Mouse (Mus musculus) adrenal gland (tissue): ENCODE data around the gene Lbp.

Source experiments
- intact Hi-C: fragments of 180-260 bp; cut with DNase I; formaldehyde crosslinking; loops from one replicate; pipeline ENCODE4 v1.15.1; 2025
- long read RNA-seq, 2 experiments: library from polyadenylated mRNA; unstranded; transcript quantifications; one replicate each; pipeline ENCODE4 v2.0.0; 2020; ENCODE audit warnings: borderline replicate concordance in 1 of 2; ENCODE audit not compliant: insufficient replicate concordance in 1 of 2

The Lbp gene
- long read RNA-seq, experiment 1, partial matches to known transcripts, result 1 of 6 reads
- long read RNA-seq, experiment 1, other reads (novel, unspliced or antisense), result 0 of 6 reads
- long read RNA-seq, experiment 2, transcript Lbp-201 (15 exons, 2,525 nt), result major isoform, 12 of 19 reads
- long read RNA-seq, experiment 2, partial matches to known transcripts, result 7 of 19 reads
- long read RNA-seq, experiment 2, other reads (novel, unspliced or antisense), result 0 of 19 reads

- intact Hi-C loops, result no loop called here
Measured at GRCm38 (mm10) chr2:158305948-158306695, at the start of gene Lbp. Lbp (plus strand) TSS chr2:158306493.

DNA sequence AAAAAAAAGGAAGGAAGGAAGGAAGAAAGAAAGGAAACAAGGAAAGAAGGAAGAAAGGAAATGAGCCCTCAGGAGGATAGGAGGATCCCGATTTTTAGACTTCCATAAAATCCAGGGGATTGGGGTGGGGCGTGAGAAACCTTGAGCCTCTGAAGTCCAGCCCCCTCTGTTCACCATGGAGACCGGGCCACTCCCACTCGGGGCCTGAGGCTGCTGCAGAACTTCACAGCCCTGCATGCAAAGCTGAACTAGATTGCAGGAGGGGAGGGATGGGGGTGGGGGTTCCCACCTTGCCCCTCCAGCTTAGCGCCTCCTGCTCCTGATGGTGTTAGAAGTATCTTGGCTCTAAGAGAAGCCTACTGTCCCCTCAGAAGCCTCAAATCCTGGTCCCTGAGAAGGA lies 49.4 kb upstream of the Lbp start:
- intact Hi-C loops, result loop anchor here (5.0 kb wide), 1 partner anchor 50 kb away; no protein-coding TSS in a partner anchor

DNA sequence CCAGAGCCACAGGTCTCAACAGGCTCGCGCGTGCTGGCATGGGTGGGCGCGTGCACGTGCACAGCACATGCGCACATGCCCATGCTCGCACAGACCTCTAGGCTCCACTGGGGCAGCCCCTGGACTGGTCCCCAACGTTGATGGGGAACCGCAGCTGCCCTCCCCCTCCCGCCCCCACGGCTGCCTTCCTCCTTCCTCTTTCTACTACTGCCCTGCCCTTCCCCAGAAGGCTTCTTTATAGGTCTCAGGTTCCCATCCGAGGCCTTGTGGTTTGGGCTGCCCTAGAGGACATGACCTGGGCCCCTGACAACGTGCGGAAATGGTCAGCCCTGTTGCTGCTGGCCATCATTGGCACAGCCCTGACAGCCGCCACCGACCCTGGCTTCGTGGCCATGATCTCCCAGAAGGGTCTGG lies 48.3 kb upstream of the Lbp start, which contains the start of gene Bpi:
TSS of gene Bpi (plus strand) at position 90 of the 414 bp plus-strand sequence.
- intact Hi-C loops, result loop anchor here (2.0 to 5.0 kb wide), 2 partner anchors 35 to 51 kb away; no protein-coding TSS in a partner anchor

- intact Hi-C loops, result loop anchor here (2.0 to 5.0 kb wide), 2 partner anchors 36 to 51 kb away; no protein-coding TSS in a partner anchor
Measured at GRCm38 (mm10) chr2:158258781-158259180, 47.5 kb upstream of the Lbp start.

DNA sequence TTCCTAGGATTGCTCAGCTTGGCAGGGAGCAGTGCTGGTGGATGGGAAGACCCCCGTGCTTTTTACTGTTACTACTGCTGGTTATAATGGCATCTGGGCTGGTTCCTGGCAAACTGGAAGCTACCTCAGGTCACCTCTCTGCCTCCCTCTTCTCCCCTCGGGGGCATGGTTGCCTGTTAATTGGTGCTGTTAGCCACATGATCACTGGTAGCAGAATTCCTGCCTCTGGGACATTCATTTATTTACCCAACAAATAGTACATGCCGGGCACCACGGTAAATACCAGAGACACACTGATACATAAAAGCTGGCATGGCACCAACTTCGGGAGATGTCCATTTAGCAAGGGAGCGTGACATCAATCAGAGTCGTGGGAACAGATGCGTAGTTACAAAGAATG lies 46.8 kb upstream of the Lbp start:
- intact Hi-C loops, result loop anchor here (2.0 to 5.0 kb wide), 2 partner anchors 37 to 52 kb away; no protein-coding TSS in a partner anchor

DNA sequence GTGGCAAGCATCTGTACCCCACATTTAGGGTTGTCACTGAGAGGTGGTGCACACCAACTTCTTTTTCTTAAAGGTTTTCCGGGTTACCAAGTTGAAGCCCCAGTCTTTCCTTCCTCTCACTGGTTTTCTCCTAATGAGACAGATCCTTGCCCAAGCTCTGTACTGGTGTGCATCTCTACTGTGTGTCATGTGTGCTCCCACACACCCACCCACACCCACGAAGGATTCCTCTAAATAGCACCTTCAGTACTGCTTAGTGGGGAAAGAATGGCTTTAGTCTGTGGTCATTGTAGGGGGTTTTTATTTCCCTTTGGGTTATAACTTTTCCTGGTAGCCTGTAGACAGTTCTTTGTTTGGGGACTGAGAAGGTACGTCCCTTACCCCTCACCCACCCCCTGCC lies 41.4 kb upstream of the Lbp start:
- intact Hi-C loops, result no loop called here

DNA sequence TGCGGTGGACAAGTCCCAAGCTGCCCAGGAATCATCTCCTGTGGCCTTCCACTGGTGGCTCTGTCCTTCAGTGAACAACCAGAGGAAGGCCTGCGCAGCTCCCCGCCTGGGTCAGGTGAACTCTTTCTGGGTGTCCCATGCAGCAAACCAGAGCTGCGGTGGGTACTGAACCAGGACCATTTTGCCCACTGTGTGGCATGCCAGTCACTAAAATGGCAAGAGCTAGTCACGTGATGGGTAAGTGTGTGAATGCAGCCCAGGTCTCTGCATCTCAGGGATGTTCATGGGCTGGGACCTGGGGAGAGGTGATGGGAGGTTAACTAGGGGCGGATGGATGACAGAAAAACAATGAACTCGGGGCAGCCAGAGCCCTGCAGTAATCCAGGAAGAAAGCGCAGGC lies 36.3 kb upstream of the Lbp start:
- intact Hi-C loops, result no loop called here

DNA sequence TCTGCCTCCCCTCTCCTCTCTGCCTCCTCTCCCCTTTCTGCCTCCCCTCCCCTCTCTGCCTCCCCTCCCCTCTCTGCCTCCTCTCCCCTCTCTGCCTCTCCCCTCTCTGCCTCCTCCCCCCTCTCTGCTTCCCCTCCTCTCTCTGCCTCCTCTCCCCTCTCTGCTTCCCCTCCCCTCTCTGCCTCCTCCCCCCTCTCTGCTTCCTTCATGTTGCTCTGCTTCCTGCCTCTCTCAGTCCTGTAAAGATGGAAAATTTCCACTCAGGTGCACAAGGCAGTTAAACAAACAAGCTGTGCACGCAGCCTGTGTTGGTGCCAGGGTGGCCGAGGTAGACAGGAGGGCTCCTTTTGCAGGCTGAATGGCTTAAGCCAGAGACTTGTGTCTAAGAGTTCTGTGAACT lies 32.6 kb upstream of the Lbp start:
- intact Hi-C loops, result no loop called here

DNA sequence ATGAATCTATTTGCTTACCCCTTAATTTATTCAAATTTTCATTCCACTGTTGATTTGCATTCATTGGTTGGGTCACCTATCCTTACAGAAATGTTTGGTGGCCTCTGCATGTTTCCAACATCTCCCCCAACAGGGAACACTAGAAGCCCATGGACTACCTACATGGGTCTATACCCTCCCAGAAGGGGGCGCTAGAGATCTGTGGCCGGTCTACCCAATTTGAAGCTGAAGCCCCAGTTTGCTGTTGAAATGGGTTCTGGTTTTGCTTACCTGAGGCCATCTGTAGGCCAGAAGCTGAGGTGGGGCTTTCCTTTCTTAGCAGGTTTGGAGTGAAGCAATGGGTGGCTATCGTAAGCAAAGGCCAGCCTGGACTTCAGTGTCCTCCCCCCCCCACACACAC lies 30.9 kb upstream of the Lbp start:
- intact Hi-C loops, result no loop called here

DNA sequence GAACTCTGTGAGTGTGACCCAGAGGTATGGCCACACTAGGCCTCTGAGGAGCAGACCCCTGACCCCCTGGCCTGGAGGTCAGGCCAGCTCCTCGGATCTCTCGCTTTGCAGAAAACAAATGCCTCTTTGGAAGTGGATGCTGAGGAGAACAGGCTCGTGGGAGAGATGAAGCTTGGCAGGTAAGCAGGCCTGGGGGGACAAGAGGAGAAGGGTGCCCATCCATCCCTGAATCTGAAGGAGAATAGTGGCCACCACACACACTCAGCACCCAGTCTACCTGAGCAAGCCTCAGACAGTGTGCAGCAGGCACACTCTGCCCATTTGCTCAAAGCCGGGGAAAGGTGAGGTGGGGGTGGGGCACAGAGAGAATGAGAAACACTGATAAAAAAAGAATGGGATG lies 30.5 kb upstream of the Lbp start:
- intact Hi-C loops, result no loop called here

- intact Hi-C loops, result no loop called here
Measured at GRCm38 (mm10) chr2:158276451-158276850, 29.8 kb upstream of the Lbp start.

DNA sequence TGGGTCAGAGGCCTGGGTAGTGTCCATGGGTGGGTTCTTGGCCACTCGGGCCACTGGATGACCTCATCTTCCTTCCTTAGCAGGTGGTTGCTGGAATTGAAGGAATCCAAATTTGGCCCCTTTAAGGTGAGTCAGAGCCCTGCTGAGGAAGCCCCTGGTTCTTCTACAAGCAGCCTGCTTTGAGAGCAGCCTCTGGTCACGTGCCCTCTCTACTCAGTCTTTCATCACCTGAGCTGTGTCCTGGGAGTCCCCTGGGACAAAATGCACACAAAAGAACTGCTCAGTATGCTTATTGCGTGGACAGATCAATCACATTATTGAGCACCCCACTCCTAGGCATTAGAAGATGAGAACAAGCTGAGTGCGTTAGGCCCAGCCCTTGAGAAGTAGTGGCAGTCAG lies 29.4 kb upstream of the Lbp start:
- intact Hi-C loops, result no loop called here

GRCm38 (mm10) chr2:158279656-158280055 lies 26.6 kb upstream of the Lbp start:
- intact Hi-C loops, result loop anchor here (5.0 kb wide), 1 partner anchor 63 kb away; no protein-coding TSS in a partner anchor

DNA sequence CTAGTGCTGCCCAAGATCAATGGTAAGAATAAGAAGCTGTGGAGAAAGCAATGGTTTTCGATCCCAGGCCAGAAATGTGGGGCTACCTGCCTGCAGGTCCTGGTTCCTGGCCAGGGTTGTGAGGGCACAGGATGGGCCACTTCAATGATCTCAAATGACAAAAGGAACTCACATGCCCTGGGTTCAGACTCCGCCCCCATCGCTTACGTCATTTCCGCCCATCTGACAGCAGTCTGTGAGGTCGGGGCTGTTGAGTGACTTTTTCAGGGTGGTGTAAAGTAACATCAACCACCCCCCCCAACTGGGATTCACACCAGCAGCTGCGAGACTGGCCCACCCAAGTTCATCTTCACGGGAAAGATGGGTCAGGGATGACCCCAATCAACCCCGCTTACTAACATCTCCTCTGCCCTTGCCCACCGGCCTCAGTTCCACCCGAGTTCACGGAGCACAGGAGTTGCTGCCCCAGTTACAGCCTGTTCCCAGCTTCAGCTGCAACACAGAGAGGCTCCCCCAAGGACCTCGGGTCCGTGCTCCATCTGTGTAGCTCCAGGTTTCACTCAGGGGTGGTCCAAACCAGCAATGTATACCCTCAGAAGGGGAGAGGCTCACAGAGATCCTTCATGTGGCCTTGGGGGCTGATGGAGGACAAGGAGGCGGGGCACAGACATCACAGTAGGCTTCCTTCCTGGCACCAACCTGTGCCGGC lies 24.6 kb upstream of the Lbp start:
- intact Hi-C loops, result loop anchor here (5.0 kb wide), 1 partner anchor 61 kb away; no protein-coding TSS in a partner anchor

DNA sequence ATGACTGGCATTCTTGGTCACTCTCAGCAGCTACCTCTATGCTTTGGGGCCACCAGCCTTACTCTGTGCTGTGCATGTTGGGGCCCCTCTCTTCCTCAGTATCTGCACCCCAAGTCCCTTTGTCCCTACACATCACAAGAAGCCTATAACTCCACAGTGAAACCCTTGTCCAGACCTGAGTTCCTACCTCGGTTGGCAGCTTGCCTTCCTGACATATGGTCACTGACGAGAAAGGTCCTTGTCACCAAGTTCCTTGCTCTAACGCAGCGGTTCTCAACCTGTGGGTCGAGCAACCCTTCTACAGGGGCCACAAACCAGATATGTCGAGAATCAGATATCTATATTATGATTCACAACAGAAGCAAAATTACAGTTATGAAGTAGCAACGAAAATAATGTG lies 23.2 kb upstream of the Lbp start:
- intact Hi-C loops, result loop anchor here (5.0 kb wide), 1 partner anchor 59 kb away; no protein-coding TSS in a partner anchor

- intact Hi-C loops, result loop anchor here (5.0 kb wide), 1 partner anchor 59 kb away; no protein-coding TSS in a partner anchor
Measured at GRCm38 (mm10) chr2:158283771-158284170, 22.5 kb upstream of the Lbp start.

DNA sequence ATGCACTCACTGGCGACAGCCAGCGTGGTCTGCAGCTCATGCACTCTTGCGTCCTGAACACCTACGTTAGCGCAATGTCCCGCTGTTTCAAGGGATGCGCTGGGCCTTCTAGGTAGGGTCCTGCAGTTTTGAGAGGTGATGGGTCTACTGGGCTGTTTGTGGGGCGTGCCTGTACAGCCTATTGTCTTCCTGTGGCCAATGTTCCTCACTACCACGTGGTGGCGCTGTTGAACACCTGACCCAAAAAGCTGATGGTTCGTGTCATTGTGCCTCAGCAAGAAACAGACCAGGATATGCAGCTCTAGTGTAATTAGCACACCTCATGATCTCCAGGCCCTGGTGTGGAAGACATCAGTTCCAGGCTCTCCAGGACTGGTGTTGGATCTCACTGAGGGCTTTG lies 21.7 kb upstream of the Lbp start:
- intact Hi-C loops, result loop anchor here (5.0 kb wide), 1 partner anchor 58 kb away; no protein-coding TSS in a partner anchor

- intact Hi-C loops, result no loop called here
Measured at GRCm38 (mm10) chr2:158285655-158286054, 20.6 kb upstream of the Lbp start.

DNA sequence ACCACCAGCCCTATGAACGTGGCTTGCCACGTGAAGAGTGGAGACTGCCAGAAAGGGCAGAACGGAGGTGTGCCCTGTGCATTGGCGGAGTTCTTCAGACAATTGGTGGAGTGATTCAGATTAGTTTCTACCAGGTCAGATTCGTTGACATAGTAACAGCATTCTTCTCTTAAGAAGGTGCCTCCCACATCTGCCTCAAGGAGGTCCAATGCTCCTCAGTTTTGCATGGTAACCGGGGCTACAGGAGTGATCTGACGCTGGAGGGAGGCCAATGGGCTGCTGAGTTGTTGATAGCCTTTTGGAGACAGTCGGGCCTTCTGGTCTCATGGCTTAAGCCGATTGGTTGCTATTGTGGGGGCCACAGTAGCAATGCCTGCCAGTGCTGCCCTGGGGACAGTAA lies 10.6 kb upstream of the Lbp start:
- intact Hi-C loops, result no loop called here

GRCm38 (mm10) chr2:158299203-158299602 lies 7.1 kb upstream of the Lbp start:
- intact Hi-C loops, result no loop called here

- intact Hi-C loops, result no loop called here
Measured at GRCm38 (mm10) chr2:158299731-158300130, 6.6 kb upstream of the Lbp start.

GRCm38 (mm10) chr2:158302807-158303206 lies 3.5 kb upstream of the Lbp start:
- intact Hi-C loops, result no loop called here
